Mouse (Mus musculus) liver, adult 2 months (tissue): ENCODE measurements at regions not wholly inside any gene's neighbourhood (a gene's known extent, or its start where the extent isn't known, plus 50 kb on each side); places are given as distances from the start of the nearest gene placed in this dataset.

Source experiments
- CTCF ChIP-seq: fragments of 200-500 bp; IDR thresholded peaks from 2 replicates; pipeline ENCODE4 v1.5.1; 2011; ENCODE audit warnings: low read depth, low read length, control low read depth
- POLR2A ChIP-seq: fragments of 200-500 bp; IDR thresholded peaks from 2 replicates; pipeline ENCODE4 v1.6.1; 2011; ENCODE audit warnings: low read length, control low read depth; ENCODE audit not compliant: insufficient read depth; ENCODE audit errors: extremely low read depth

GRCm38 (mm10) chr12:27130544-27130943 is 211.8 kb downstream of the Sox11 start:
- TF ChIP-seq POLR2A (no peak), CTCF (no peak)
